Mouse (Mus musculus) ES-E14 (cell line): ENCODE data around the gene Hectd4. TPM values are rescaled to one million over a fixed set of nuclear protein-coding genes. Genes with fewer than 3 reads are reported as not detected.

ENCODE experiments used
- DNase-seq: peaks from one replicate; pipeline ENCODE4 v3.0.0-alpha.2; 2013; ENCODE audit warnings: low read depth, low spot score
- H3K27ac ChIP-seq: 2 replicates; pipeline ENCODE4 v1.5.1; 2012; ENCODE audit warnings: low read depth, mild to moderate bottlenecking, low read length, moderate library complexity, mixed read lengths; ENCODE audit not compliant: poor library complexity, insufficient read depth, severe bottlenecking
- H3K36me3 ChIP-seq: 2 replicates; pipeline ENCODE4 v1.6.1; 2012; ENCODE audit warnings: mild to moderate bottlenecking, low read length, moderate library complexity, mixed read lengths; ENCODE audit not compliant: control insufficient read depth, poor library complexity, insufficient read depth, severe bottlenecking
- H3K4me1 ChIP-seq, 2 experiments: fragments of 150-350 bp in 1 of 2; sonication (generic) in 1 of 2; 2 replicates each; pipeline ENCODE4 v1.6.1; 2012; ENCODE audit warnings: low read length in 2 of 2, mild to moderate bottlenecking in 1 of 2, mixed read lengths in 1 of 2; ENCODE audit not compliant: control insufficient read depth in 2 of 2, insufficient read depth in 2 of 2, poor library complexity in 1 of 2
- H3K4me3 ChIP-seq, 2 experiments: fragments of 150-350 bp in 1 of 2; sonication (generic) in 1 of 2; 2 replicates each; pipeline ENCODE4 v1.5.1; 2012; ENCODE audit warnings: low read length in 2 of 2, low read depth in 1 of 2, mild to moderate bottlenecking in 1 of 2, mixed read lengths in 1 of 2; ENCODE audit not compliant: insufficient read depth in 1 of 2, poor library complexity in 1 of 2, severe bottlenecking in 1 of 2
- H3K9ac ChIP-seq: 2 replicates; pipeline ENCODE4 v1.6.1; 2012; ENCODE audit warnings: low read depth, mild to moderate bottlenecking, low read length, mixed read lengths; ENCODE audit not compliant: poor library complexity, insufficient read depth, severe bottlenecking
- H3K9me3 ChIP-seq: fragments of 150-350 bp; sonication (generic); 2 replicates; pipeline ENCODE4 v1.6.1; 2012; ENCODE audit warnings: low read depth, mild to moderate bottlenecking, low read length; ENCODE audit not compliant: control insufficient read depth, insufficient read depth
- CHD2 ChIP-seq: IDR thresholded peaks from 2 replicates; pipeline ENCODE4 v1.6.1; 2014; ENCODE audit warnings: mild to moderate bottlenecking, low read depth, low read length, inconsistent platforms
- HCFC1 ChIP-seq: IDR thresholded peaks from 2 replicates; pipeline ENCODE4 v1.6.1; 2012; ENCODE audit warnings: low read length, inconsistent platforms, borderline replicate concordance; ENCODE audit not compliant: insufficient read depth
- MAFK ChIP-seq: IDR thresholded peaks from 2 replicates; pipeline ENCODE4 v1.6.1; 2014; ENCODE audit warnings: mild to moderate bottlenecking, low read depth, low read length, inconsistent platforms; ENCODE audit not compliant: insufficient read depth
- ZC3H11A ChIP-seq: IDR thresholded peaks from 2 replicates; pipeline ENCODE4 v1.6.1; 2012; ENCODE audit warnings: low read depth, mild to moderate bottlenecking, inconsistent platforms, low read length, borderline replicate concordance
- ZNF384 ChIP-seq: IDR thresholded peaks from 2 replicates; pipeline ENCODE4 v1.6.1; 2012; ENCODE audit warnings: low read depth, low read length, inconsistent platforms
- in situ Hi-C, 2 experiments: fragments of 600-800 bp; cut with MboI; formaldehyde crosslinking; loops; one replicate each; pipeline ENCODE4 v1.15.1; 2025; ENCODE audit warnings: low sequenced_read_pairs in 2 of 2, inconsistent platforms in 1 of 2; ENCODE audit not compliant: unreplicated experiment in 2 of 2
- total RNA-seq: library from RNA; depleted of rRNA; stranded (reverse); fragments of 300-350 nt; gene quantifications from 2 replicates; pipeline ENCODE4 v1.2.3, GENCODE M21; 2012

Gene Hectd4
- total RNA-seq, 1 experiment = 14.2 TPM

DNA sequence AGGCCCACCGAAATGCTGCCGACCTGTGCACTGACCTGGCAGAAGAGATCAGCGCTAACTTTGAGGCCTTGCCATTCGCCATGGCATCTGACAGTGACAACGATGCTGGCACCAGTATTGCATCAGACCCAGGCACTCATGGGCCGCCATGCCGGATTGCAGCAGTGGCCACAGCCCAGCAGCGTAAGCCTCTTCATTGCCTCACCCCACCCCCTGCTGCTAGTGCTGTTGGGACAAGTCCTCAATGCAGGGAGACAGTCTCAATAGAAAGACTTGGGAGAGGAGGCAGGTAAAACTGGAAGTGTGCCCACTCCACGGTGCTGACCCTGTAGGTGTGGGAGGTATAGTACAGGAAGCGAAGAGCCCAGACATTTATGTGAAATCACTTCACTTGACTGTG, 111.7 kb downstream of the Hectd4 start:
- H3K27ac ChIP-seq = 0 out of 2 replicates have a peak overlapping the region, but pooled peaks have one; percentile 13
- TF ChIP-seq CHD2 (no peak), ZC3H11A (no peak), HCFC1 (no peak), ZNF384 (no peak), MAFK (no peak)
- H3K9me3 ChIP-seq = no peaks in the 10 kb centered on the region
- peak overlapping the region; percentile 51; the same call in 1 of the 2 replicates for H3K9ac ChIP-seq
- H3K4me1 ChIP-seq = peaks cover 0 to 5% of the 10 kb centered on the region in 2 experiments; a peak in 2 of 4 replicates
- no peak for DNase-seq
- in situ Hi-C loops = no loop called here
- peaks cover 31% of the 10 kb centered on the region for H3K36me3 ChIP-seq
- H3K4me3 ChIP-seq = peak overlapping the region in 1 of 2 experiments; percentile 5; a peak in 2 of 4 replicates

- in situ Hi-C loops = no loop called here
- TF ChIP-seq ZNF384 = no peak
- TF ChIP-seq MAFK = no peak
- no peak for TF ChIP-seq ZC3H11A
- no peak for TF ChIP-seq CHD2
- no peak for TF ChIP-seq HCFC1
These were observed 114.0 kb downstream of the Hectd4 start for GRCm38 (mm10) chr5:121333976-121334375.

GRCm38 (mm10) chr5:121334454-121334853, 114.4 kb downstream of the Hectd4 start:
- peaks cover 0 to 3% of the 10 kb centered on the region in 2 experiments; a peak in 1 of 4 replicates for H3K4me1 ChIP-seq
- peaks cover 27% of the 10 kb centered on the region; the same call in 1 of the 2 replicates for H3K36me3 ChIP-seq
- in situ Hi-C loops = no loop called here
- no peak overlapping the region for H3K4me3 ChIP-seq
- H3K27ac ChIP-seq = no peak overlapping the region
- no peaks in the 10 kb centered on the region for H3K9me3 ChIP-seq
- TF ChIP-seq MAFK = no peak
- no peak for TF ChIP-seq CHD2
- no peak for TF ChIP-seq ZC3H11A
- TF ChIP-seq ZNF384 = no peak
- TF ChIP-seq HCFC1 = no peak
- H3K9ac ChIP-seq = no peak overlapping the region
- DNase-seq = no peak

More at GRCm38 (mm10) chr5:121333976-121334375, 114.0 kb downstream of the Hectd4 start:
- H3K36me3 ChIP-seq = peaks cover 29% of the 10 kb centered on the region; the same call in 1 of the 2 replicates
- H3K9ac ChIP-seq = no peak overlapping the region
- no peak for DNase-seq
- no peak overlapping the region for H3K4me3 ChIP-seq
- H3K9me3 ChIP-seq = no peaks in the 10 kb centered on the region
- no peak overlapping the region for H3K27ac ChIP-seq
- H3K4me1 ChIP-seq = peaks cover 0 to 3% of the 10 kb centered on the region in 2 experiments; a peak in 1 of 4 replicates

DNA sequence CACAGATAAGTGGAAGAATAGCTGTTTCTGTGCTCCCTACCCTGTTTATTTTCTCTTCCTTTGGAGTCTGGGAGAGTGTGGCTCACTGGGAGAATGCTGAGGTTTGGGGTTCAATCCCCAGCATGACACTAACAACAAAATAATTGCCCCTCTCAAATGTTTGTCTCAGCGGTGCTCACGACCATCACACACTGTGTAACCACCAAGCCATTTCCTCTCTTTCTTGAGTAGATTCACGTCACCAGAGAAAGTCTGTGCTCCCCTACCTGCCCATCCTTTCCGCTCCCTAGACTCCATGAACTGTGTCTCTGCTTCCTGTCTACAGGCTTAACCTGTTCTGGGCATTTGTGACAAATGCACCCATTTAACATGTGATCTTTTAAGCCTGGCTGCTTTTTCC, 115.4 kb downstream of the Hectd4 start:
- H3K27ac ChIP-seq = no peak overlapping the region
- TF ChIP-seq ZC3H11A (no peak), CHD2 (no peak), ZNF384 (no peak), MAFK (no peak), HCFC1 (no peak)
- DNase-seq = no peak
- H3K4me1 ChIP-seq = peaks cover 0 to 3% of the 10 kb centered on the region in 2 experiments; a peak in 1 of 4 replicates
- H3K4me3 ChIP-seq = no peak overlapping the region
- no peak overlapping the region for H3K9ac ChIP-seq
- no peaks in the 10 kb centered on the region for H3K9me3 ChIP-seq
- H3K36me3 ChIP-seq = peaks cover 24% of the 10 kb centered on the region; the same call in 1 of the 2 replicates
- in situ Hi-C loops = no loop called here

DNA sequence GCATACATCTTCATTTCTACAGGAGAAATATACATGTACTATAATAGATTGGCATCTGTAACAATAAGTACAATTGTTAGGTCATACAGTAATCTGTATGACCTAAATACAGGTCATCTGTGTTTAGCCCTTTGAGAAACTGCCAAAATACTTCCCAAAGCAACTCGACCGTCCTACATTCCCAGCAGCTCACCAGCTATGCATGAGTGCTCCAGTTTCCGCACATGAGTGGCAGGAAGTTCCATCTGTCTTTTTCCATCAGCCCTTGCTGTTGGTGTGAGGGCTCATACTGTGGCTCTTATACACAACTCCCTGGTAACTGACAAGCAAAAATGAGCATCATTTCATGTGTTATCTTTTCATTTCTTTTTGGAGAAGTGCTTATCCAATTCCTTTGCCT, 116.0 kb downstream of the Hectd4 start:
- Histone ChIP-seq H3K27ac (no peak overlapping the region), H3K4me1 (peaks cover 0 to 7% of the 10 kb centered on the region in 2 experiments; a peak in 1 of 4 replicates), H3K36me3 (peaks cover 21% of the 10 kb centered on the region; the same call in 1 of the 2 replicates), H3K4me3 (no peak overlapping the region), H3K9me3 (no peaks in the 10 kb centered on the region), H3K9ac (no peak overlapping the region)
- no peak for DNase-seq
- no peak for TF ChIP-seq ZNF384
- no peak for TF ChIP-seq CHD2
- no peak for TF ChIP-seq ZC3H11A
- TF ChIP-seq MAFK = no peak
- no peak for TF ChIP-seq HCFC1
- in situ Hi-C loops = no loop called here
